Mouse (Mus musculus): Measurements from ENCODE around the gene Gulp1. TPM values are rescaled to one million over a fixed set of nuclear protein-coding genes. Genes with fewer than 3 reads are reported as not detected.

Gulp1 gene
- total RNA-seq (2014; rRNA removed) (10.4 and 14.5 TPM in 2 replicates), polyA plus RNA-seq (2015; fragmentation: Nextera tagmentation; extraction: Ambion mirVana) (4.7 and 5.0 TPM in 2 replicates)

DNA sequence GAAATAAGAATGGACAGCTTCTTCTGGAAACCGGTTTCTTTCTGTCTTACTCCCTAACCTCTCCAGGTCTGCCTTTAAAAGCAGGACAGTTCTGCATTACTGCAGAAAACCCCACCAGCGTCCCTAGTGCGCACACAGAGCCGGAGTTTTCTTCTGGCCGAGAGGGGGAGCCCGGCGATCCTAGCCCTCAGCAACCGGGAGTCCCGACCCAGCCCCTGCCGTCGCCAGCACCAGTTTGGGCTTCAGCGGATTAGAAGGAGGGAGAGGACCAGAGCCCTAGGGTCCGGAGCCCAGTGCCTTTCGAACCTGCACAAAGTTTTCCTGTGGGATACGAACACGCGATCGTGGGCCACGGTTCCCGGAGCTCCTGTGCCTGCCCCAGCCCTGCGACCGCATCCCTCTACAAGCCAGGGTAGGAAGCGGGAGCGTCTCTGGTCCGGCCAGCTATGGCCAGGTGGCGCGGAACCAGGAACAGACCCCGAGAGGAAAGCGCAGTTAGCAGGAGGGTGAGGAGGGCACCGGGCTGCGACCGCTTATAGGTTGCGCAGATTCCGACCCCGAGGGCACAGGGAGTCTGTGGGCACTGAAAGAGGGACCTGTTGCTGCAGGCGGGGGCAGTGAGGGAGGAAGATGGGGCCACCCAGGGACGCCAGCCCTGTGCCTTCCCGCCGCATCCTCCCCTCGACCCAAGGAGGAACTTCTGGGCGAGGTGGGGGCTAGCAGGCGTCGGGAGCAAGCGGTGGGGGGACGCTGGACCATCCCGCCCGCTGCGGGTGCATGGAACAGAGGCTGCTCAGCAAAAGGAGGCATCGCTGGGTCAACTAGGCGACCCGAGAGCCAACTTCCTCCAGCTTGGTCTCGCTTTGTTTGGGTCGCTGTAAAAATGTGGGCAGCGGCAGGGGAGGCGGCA lies at the start of gene Gulp1:
Gene Gulp1, plus strand, starts transcription at position 51 of the 910 bp plus-strand sequence.
- H3K36me3 ChIP-seq (ENCODE audit: insufficient read depth), result no peaks in the 10 kb centered on the region
- under 1% methylated on average over 55 of the region's 55 CpGs for WGBS
- H3K9ac ChIP-seq, result peak within 1 kb of the TSS; percentile 63
- peak; percentile 68 for TF ChIP-seq CTCF (IDR thresholded peaks at IDR 0.05; ENCODE audit: low read depth)
- no peaks in the 10 kb centered on the region for H3K27me3 ChIP-seq (ENCODE audit: insufficient read depth, low read length)
- peak within 1 kb of the TSS; percentile 23; the same call in 1 of the 2 replicates for H3K27ac ChIP-seq (ENCODE audit: low read depth, low read length)
- H3K9me3 ChIP-seq (ENCODE audit: low read length), result no peaks in the 10 kb centered on the region
- peak; percentile 59 for DNase-seq
- ATAC-seq, result peak; percentile 89
- peaks cover 5% of the 10 kb centered on the region for H3K4me1 ChIP-seq (ENCODE audit: insufficient read depth)
- H3K4me2 ChIP-seq (ENCODE audit: low read depth), result peak within 1 kb of the TSS; percentile 90
- peak within 1 kb of the TSS; percentile 56 for H3K4me3 ChIP-seq (ENCODE audit: low read depth, low read length)

DNA sequence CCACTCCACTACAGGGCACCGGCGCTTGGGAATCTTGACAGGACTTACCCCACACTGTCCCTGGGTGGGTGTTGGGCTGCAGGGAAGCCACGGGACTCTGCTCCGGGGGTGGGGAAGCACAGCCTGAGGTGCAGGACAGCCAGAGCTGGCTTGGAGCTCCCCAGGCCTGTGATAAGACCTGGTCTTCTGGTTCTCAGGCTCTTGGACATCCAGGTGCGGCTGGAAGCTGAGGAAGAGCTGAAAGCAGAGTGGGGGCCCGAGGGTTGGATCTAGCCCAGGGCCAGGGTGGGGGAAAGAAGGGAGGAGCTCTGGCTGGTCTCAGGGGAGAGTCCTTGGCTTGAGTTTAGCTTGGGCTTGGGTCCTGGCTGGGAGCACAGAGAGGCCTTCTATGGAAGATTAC lies 1.1 kb upstream of the Gulp1 start:
- no peaks in the 10 kb centered on the region for H3K9me3 ChIP-seq (ENCODE audit: low read length)
- no peak for TF ChIP-seq CTCF (IDR thresholded peaks at IDR 0.05; ENCODE audit: low read depth)
- WGBS, result 87% methylated on average over 6 of the region's 6 CpGs
- H3K4me3 ChIP-seq (ENCODE audit: low read depth, low read length), result no peak overlapping the region
- no peak overlapping the region for H3K4me2 ChIP-seq (ENCODE audit: low read depth)
- H3K27ac ChIP-seq (ENCODE audit: low read depth, low read length), result no peak overlapping the region
- DNase-seq (no peak), ATAC-seq (no peak)
- no peaks in the 10 kb centered on the region for H3K27me3 ChIP-seq (ENCODE audit: insufficient read depth, low read length)
- no peaks in the 10 kb centered on the region for H3K36me3 ChIP-seq (ENCODE audit: insufficient read depth)
- no peak overlapping the region for H3K9ac ChIP-seq
- peaks cover 5% of the 10 kb centered on the region for H3K4me1 ChIP-seq (ENCODE audit: insufficient read depth)

DNA sequence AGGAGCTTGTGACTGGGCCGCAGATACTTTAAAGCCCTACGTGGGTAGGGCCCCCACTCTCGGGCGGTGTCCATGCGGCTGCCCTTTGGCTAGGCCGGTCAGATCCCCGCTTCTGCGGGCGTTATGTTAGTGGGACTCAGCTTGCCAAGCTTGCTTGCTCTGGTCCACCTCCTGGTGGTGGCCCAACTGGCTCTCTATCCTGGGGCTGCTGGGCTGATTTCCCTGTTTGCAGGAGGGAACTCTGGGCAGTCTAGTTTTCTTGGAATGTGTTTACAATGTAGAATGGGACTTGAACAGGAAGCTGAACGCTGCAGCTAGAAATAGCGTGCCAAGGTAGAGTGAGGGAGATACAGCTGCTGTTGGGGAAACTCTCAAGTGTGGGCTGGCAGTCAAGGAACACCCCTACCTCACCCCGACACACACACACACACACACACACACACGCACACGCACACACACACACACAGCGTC lies 1.1 kb downstream of the Gulp1 start:
- ATAC-seq (peak; percentile 62), DNase-seq (peak; percentile 46)
- Histone ChIP-seq H3K9ac (peak overlapping the region; percentile 63), H3K27me3 (ENCODE audit: insufficient read depth, low read length) (no peaks in the 10 kb centered on the region), H3K27ac (ENCODE audit: low read depth, low read length) (0 out of 2 replicates have a peak overlapping the region, but pooled peaks have one; percentile 23), H3K4me1 (ENCODE audit: insufficient read depth) (peaks cover 5% of the 10 kb centered on the region), H3K4me3 (ENCODE audit: low read depth, low read length) (peak overlapping the region; percentile 56), H3K4me2 (ENCODE audit: low read depth) (peak overlapping the region; percentile 90), H3K9me3 (ENCODE audit: low read length) (no peaks in the 10 kb centered on the region), H3K36me3 (ENCODE audit: insufficient read depth) (no peaks in the 10 kb centered on the region)
- peak; percentile 35 for TF ChIP-seq CTCF (IDR thresholded peaks at IDR 0.05; ENCODE audit: low read depth)
- 3% methylated on average over 15 of the region's 15 CpGs for WGBS

DNA sequence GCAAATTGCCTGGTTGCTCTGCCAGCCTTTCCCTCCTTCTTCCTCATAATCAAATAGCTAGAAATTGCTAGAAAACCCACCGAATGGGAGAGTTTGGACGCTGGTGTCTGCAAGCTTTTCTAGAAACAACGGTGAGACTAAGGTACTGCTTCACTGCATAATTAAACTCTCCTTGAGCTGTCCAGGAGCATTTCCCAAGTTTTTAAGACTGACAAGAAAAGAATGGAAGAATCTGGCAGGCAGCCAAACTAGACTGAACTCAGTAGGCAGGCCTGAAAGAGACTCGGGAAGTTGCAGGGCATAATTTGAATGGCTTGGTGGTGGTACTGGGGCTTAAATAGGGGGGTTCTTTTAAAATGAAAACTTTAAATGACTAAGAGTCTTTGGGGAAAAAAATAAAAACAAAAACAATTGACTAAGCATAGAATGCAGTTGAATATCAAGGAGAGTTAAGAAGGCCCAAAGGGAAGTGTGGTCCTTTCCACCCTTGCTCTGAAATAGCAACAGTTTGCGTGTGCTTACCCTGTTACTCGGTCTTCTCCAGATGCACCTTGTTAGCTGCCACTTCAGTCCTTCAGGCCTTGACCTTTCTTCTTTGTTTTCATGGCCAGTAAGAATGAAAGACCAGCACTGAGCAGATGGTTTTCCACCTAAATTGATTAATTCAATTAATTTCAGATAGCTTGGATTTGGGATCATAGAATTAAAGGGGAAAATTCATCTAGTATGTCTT lies 2.0 kb downstream of the Gulp1 start:
- Histone ChIP-seq H3K4me3 (ENCODE audit: low read depth, low read length) (no peak overlapping the region), H3K27me3 (ENCODE audit: insufficient read depth, low read length) (no peaks in the 10 kb centered on the region), H3K9ac (no peak overlapping the region), H3K4me1 (ENCODE audit: insufficient read depth) (peaks cover 5% of the 10 kb centered on the region), H3K4me2 (ENCODE audit: low read depth) (0 out of 2 replicates have a peak overlapping the region, but pooled peaks have one; percentile 90), H3K36me3 (ENCODE audit: insufficient read depth) (no peaks in the 10 kb centered on the region), H3K27ac (ENCODE audit: low read depth, low read length) (no peak overlapping the region), H3K9me3 (ENCODE audit: low read length) (no peaks in the 10 kb centered on the region)
- no peak for TF ChIP-seq CTCF (IDR thresholded peaks at IDR 0.05; ENCODE audit: low read depth)
- WGBS, result 10% methylated on average over 6 of the region's 6 CpGs
- DNase-seq (peak; percentile 65), ATAC-seq (no peak)

DNA sequence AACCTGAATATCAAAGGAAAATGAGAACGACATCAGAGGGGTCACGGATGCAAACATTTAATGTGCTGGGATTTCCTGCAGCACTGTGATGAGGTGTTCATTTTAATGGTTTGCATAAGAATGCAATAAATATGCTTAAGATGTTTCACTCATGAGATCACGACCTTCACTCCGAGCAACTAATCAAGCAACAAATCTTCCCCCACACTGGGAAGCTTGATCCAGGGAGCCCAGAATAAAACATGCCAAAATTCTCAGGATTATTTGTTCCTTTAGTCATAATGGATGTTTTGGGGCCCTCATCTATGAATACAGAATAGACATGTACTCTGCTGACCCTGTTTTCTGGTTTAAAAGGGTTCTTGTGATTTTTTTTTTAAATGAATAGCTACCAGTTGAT lies 16.1 kb downstream of the Gulp1 start:
- Histone ChIP-seq H3K9me3 (ENCODE audit: low read length) (no peaks in the 10 kb centered on the region), H3K4me1 (ENCODE audit: insufficient read depth) (no peaks in the 10 kb centered on the region), H3K4me2 (ENCODE audit: low read depth) (no peak overlapping the region), H3K4me3 (ENCODE audit: low read depth, low read length) (no peak overlapping the region), H3K27me3 (ENCODE audit: insufficient read depth, low read length) (no peaks in the 10 kb centered on the region), H3K9ac (no peak overlapping the region), H3K36me3 (ENCODE audit: insufficient read depth) (no peaks in the 10 kb centered on the region), H3K27ac (ENCODE audit: low read depth, low read length) (no peak overlapping the region)
- WGBS, result 72% methylated on average over 4 of the region's 4 CpGs
- ATAC-seq, result no peak
- DNase-seq, result no peak
- no peak for TF ChIP-seq CTCF (IDR thresholded peaks at IDR 0.05; ENCODE audit: low read depth)

DNA sequence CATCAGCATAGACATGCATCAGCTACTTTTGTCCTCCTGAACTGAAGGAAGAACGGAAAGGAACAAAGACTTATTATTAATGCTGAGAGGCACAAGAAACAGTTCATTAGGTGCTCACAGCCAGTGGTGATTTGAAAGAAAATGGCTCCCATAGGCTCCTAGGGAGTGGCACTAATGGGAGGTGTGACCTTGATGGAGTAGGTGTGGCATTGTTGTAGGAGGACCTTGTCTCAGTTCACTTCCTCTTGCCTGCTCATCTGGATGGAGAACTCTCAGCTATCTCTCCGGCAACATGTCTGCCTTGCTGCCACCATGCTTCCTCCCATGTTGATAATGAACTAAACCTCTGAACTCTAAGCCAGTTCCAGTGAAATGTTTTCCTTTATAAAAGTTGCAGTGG lies 17.0 kb downstream of the Gulp1 start:
- WGBS, result 71% methylated on average over 2 of the region's 2 CpGs

More for the DNA sequence above, 17.0 kb downstream of the Gulp1 start:
- Histone ChIP-seq H3K36me3 (ENCODE audit: insufficient read depth) (no peaks in the 10 kb centered on the region), H3K4me1 (ENCODE audit: insufficient read depth) (no peaks in the 10 kb centered on the region), H3K9ac (no peak overlapping the region), H3K27me3 (ENCODE audit: insufficient read depth, low read length) (no peaks in the 10 kb centered on the region), H3K27ac (ENCODE audit: low read depth, low read length) (no peak overlapping the region), H3K4me2 (ENCODE audit: low read depth) (no peak overlapping the region), H3K4me3 (ENCODE audit: low read depth, low read length) (no peak overlapping the region), H3K9me3 (ENCODE audit: low read length) (no peaks in the 10 kb centered on the region)
- DNase-seq, result no peak
- ATAC-seq, result no peak
- TF ChIP-seq CTCF (IDR thresholded peaks at IDR 0.05; ENCODE audit: low read depth), result no peak

All from forebrain, postnatal 0 days (tissue).